Mouse (Mus musculus) T-helper 17 cell (primary cell): ENCODE data around the gene Dab1.

Experiments
- in situ Hi-C, 2 experiments: fragments of 300-600 bp; cut with MboI, MseI; formaldehyde crosslinking; loops; 1 replicate in 1 of 2; 2 replicates in 1 of 2; pipeline ENCODE4 v1.15.1; 2025; ENCODE audit warnings: high pct_unique_total_duplicates in 2 of 2

Dab1 gene

DNA sequence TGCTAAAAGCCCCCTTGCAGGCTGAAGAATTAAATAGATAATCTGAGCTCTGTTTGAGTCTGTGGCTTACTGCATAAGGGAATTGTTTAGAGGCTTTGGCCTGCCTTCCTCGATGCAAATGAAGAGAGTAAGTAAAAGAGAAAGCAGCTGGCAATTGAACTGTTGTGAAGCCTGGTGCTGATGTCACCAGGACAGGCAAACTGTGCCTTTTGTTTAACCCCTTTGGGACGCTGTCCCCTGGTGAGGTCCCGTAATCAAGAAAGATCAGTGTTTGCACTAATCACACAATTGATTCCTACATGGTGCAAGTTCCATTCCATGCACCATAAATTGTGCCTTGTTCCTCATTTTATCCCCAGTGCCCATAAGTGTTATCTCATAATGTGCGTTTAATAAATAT is 80.6 kb downstream of the Dab1 start:
- in situ Hi-C loops: no loop called here

GRCm38 (mm10) chr4:103700392-103700791 is 81.2 kb downstream of the Dab1 start:
- in situ Hi-C loops: no loop called here

GRCm38 (mm10) chr4:103702137-103702536 is 83.0 kb downstream of the Dab1 start:
- in situ Hi-C loops: no loop called here

DNA sequence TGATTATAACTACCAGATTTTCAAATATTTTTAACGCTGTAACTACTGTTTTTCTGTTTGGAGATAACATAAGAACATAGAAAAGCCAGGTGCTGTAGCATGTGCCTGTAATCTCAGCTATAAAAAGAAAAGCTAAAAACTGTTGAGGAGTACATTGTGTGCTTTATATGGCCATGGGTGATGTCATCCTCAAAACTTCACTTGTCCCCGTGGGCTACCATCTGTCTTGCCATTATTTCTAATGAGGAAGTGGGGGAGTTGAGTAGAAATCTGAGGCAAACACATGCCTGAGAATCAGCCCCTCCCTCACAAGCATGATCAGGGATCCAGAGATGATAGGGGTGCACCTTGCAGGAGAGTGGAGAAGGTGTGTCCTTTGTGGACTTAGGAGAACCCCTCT is 85.3 kb downstream of the Dab1 start:
- in situ Hi-C loops: no loop called here

DNA sequence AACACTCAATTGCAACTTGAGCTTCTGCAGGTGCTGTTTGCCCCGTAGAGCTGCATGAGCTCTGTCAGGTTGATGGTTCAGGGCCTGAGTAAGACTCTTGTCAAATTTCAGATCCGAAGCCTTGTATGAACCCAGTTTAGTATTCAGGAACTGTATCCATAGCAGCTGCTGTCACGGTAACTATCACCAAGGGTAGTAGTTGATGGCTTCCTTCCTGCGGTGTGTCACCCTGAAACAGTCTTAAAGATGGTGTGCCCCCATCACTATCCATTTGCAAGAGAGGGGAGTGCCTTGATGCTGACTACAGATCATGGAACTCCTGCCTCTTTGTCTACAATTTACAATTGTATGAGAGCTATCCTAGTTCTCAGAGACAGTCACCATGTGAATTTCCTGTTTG is 87.3 kb downstream of the Dab1 start:
- in situ Hi-C loops: no loop called here

DNA sequence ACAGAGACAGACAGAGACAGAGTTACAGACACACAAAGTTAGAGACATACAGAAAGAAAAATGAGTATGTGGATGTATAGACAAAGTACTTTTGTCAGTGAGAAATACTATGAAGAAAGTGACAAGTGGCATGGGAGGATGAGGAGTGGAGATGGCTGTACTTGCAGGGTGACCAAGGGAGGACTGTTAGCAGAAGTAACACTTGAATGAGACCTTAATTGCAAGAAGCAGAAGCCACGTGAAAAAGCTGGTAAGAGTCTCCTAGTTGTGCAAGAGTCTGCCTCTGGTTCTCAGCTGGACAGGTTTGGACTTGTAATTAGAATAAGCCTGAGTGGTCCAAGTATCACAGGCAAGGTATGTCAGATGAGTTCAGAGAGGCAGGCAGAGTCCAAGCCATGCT is 88.0 kb downstream of the Dab1 start:
- in situ Hi-C loops: no loop called here

DNA sequence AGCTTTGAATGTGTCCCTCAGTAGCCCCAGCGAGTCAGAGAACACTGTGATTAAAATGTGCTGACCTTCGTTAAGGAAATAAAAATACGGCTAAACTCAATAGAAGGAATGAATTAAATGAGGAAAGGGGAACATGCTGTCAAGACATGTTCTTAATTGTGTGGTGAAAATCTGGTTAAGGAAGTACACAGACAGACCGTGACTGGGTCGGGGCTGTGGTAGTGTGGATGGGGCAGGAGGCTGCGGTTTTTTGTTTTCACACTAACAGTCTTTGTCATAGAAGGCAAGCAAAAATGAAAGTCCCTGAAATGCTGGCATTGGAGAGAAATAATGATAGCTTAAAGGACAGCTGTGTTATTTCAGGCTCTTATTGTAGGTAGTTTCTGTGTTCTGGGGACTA is 92.2 kb downstream of the Dab1 start:
- in situ Hi-C loops: no loop called here

DNA sequence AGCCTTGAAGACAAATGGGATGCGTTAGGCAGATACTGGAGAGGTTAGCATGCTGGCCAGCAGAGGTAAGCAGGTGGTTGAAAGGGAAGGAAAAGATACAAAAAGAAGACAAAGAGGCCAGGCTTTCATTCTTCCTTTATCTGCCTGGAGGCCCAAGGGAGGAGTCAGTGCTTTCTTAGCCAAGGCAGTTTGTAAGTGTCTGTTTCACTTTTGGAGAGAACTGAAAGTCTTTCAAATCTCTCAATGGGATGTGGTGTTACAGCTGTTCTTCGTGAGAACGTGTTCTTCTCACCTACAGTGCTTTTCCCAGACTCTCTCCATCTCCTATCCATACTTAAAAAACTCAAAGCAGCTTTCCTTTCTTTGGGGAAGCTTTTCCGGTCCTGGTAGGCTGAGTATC is 94.8 kb downstream of the Dab1 start:
- in situ Hi-C loops: no loop called here

DNA sequence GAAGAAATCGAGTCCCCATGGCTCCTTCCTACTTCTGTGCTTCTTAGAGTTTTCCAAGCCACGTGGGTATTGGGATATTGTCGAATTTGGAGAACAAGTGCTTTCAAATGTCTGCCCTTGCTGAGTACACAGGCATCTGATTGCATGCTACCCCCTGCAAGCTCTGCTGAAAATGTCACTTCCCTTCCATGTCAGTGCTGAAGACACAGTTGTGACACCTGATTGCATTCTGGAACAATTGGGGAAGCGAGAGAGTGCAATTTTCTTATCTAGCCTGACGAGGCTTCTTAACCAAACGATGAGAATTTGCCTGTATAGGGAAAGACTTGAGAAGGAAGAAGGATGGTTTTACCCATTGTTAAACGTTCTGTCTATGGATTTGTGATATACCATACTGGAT is 95.8 kb downstream of the Dab1 start:
- in situ Hi-C loops: no loop called here

GRCm38 (mm10) chr4:103715568-103715967 is 96.4 kb downstream of the Dab1 start:
- in situ Hi-C loops: no loop called here

DNA sequence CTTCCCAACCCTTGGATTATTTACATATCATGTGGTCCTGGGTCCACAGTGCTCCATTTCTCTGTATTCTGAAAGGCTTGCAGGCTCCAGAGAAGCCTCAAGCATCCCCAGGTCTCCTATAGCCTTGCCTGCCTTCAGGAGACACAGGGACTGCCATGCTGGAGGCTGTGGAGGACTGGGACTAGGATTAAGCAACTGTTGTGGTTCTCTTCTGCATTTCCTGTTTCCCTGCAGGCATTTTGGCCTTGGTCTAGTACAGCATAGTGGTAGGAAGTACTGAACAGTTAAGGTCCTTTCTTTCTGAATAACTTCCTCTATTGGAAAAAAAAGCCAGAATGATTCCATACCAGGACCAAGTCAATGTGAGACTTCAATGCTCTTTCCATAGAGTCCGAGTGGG is 103.6 kb downstream of the Dab1 start:
- in situ Hi-C loops: no loop called here

DNA sequence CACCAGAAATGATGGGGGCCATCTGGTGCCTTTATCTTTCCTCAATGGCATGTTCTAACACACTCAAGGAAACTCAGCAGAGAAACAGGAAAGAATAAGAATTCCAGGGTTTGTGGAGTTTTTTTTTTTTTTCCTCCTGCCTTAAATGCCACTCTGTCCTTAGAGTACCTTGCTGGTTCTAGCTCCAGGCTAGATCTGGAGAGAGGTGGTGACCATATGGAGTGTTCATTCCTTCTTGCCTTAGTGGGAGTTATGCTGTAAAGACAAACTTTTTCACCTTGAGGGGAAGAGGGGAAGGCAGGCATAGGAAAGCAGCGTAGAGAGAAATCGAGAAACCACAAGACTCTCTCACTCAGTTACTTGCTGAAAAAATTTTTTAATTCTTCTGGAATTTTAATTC is 107.3 kb downstream of the Dab1 start:
- in situ Hi-C loops: no loop called here

GRCm38 (mm10) chr4:103737185-103737584 is 118.0 kb downstream of the Dab1 start:
- in situ Hi-C loops: no loop called here

- in situ Hi-C loops: no loop called here
Measured at GRCm38 (mm10) chr4:103751249-103751855, 132.2 kb downstream of the Dab1 start.

- in situ Hi-C loops: no loop called here
Measured at GRCm38 (mm10) chr4:103754561-103754960, 135.4 kb downstream of the Dab1 start.

- in situ Hi-C loops: no loop called here
Measured at GRCm38 (mm10) chr4:103757241-103757640, 138.1 kb downstream of the Dab1 start.

GRCm38 (mm10) chr4:103762416-103762815 is 143.3 kb downstream of the Dab1 start:
- in situ Hi-C loops: no loop called here

GRCm38 (mm10) chr4:103775712-103776111 is 156.6 kb downstream of the Dab1 start:
- in situ Hi-C loops: no loop called here

DNA sequence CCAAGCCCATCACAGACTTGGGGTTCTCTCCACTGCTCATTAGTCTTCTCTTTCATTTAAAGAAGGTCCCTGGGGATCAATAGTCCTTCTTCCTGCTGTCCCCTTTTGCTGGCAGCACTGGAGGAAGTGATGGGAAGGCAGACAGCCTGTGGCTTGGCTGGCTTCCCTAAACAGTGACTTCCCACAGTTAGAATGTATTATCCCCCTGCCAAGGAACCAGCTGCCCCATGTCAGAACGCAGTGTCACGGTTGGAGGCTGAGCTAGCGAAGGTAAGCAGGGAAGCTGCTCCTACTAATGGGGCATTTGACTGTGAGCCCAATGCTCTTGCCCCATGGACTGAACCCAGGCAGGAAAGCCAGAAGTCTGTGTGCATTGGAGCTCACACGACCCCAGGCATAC is 162.2 kb downstream of the Dab1 start:
- in situ Hi-C loops: no loop called here

- in situ Hi-C loops: no loop called here
Measured at GRCm38 (mm10) chr4:103783561-103784247, 164.5 kb downstream of the Dab1 start.

GRCm38 (mm10) chr4:103793589-103794312 is 174.6 kb downstream of the Dab1 start:
- in situ Hi-C loops: no loop called here

GRCm38 (mm10) chr4:103796416-103796815 is 177.3 kb downstream of the Dab1 start:
- in situ Hi-C loops: no loop called here

DNA sequence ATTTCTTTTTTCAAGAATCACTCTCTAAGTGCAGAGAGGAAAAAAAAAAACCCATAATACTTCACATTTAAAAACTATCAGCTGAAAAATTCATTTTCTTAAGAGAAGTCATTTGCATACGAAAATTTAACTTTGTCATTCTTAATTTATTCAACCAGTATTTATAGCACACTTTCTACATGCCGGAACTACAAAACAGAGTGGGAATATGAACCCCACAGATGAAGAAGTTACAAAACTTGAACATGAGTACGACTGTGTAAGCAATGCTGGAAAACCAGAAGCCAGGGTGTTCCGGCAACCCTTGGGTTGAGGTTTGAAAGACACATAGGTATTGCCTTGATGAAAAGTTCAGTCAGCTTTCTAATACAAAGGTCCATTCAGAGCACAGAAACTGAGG is 183.3 kb downstream of the Dab1 start:
- in situ Hi-C loops: no loop called here
